Mouse (Mus musculus) thymus, adult 18-20 months (tissue): ENCODE results near the gene Olfr738.

Experiments
- DNase-seq, 2 experiments: peaks; one replicate each; pipeline ENCODE4 v3.0.0; 2022; ENCODE audit warnings: mixed read lengths in 2 of 2

The Olfr738 gene

DNA sequence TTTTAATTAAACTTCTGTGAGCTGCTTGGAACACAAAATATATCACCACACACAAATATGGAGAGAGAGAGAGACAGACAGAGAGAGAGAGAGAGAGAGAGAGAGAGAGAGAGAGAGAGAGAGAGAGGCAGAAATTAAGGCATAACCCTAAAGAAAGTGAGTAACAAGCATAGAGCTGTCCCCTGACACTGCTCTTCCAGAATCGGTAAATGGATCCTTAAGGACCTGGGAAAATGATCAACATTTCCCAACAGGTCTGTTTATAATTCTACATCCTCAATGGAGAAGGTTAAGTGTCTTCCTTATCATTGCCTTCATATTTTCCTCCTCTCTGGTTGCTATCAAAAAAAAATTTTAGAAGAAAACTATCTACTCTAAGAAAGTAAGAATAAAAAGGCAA, at the start of gene Olfr738:
Gene Olfr738, plus strand, starts transcription at position 301 of the 400 bp plus-strand sequence.
- no peak for DNase-seq

GRCm38 (mm10) chr14:50357593-50357992, 49.8 kb upstream of the Olfr738 start, which contains the start of gene Tlr11:
Gene Tlr11 (plus strand): TSS chr14:50357914.
- no peak for DNase-seq

- DNase-seq, result no peak
Observed at GRCm38 (mm10) chr14:50360480-50360879, 46.9 kb upstream of the Olfr738 start.

GRCm38 (mm10) chr14:50363561-50363960, 43.8 kb upstream of the Olfr738 start:
- DNase-seq, result no peak

GRCm38 (mm10) chr14:50380863-50381262, 26.5 kb upstream of the Olfr738 start, which contains the start of gene Olfr736:
Gene Olfr736 (plus strand): TSS chr14:50381163.
- no peak for DNase-seq

GRCm38 (mm10) chr14:50418326-50418725, 11.0 kb downstream of the Olfr738 start, which contains the start of gene Olfr739:
Gene Olfr739 (plus strand): TSS chr14:50418626.
- no peak for DNase-seq

DNA sequence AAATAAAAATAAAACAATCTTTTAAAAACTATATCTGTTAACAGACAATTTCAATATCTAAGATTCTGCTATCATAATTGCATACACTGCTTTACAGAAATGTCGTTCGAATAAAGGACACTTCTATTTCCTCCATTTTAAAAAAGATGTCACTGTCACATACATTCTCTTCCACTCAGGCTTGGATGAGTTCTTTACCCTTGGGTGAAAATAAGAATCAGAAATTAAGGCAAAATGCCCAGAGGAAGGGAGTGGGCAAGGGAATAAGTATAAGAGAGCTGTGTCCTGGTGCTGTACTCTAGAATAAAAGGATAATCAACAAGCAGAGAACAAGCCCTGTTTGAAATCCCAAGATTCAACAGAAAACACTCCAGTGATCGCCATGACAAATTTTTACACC, 37.9 kb downstream of the Olfr738 start, which contains the start of gene Olfr740:
Gene Olfr740, plus strand, starts transcription at position 301 of the 400 bp plus-strand sequence.
- DNase-seq, result no peak
